Mouse (Mus musculus) liver, postnatal 0 days (tissue): ENCODE data around the gene Cldn24. TPM values are rescaled to one million over a fixed set of nuclear protein-coding genes. Genes with fewer than 3 reads are reported as not detected.

ENCODE experiments used
- ATAC-seq: fragments of 200-750 bp; cut with Nextera tagmentation; 2 replicates; pipeline ENCODE4 v1.8.0; 2017; ENCODE audit warnings: mild to moderate bottlenecking, moderate library complexity
- DNase-seq: peaks from one replicate; pipeline ENCODE4 v3.0.0-alpha.2; 2016
- H3K27ac ChIP-seq: fragments of 300-500 bp; sonication (generic); 2 replicates; pipeline ENCODE4 v1.5.1; 2014; ENCODE audit warnings: antibody characterized with exemption, moderate library complexity, mild to moderate bottlenecking, low read depth
- H3K27me3 ChIP-seq: fragments of 300-500 bp; sonication (generic); 2 replicates; pipeline ENCODE4 v1.6.1; 2014; ENCODE audit warnings: low read length, control low read depth, mixed read lengths; ENCODE audit not compliant: insufficient read depth
- H3K36me3 ChIP-seq: fragments of 300-500 bp; sonication (generic); replicated peaks from 2 replicates; pipeline ENCODE4 v1.6.1; 2014; ENCODE audit warnings: mild to moderate bottlenecking, control low read depth, low read length, moderate library complexity, mixed read lengths; ENCODE audit not compliant: insufficient read depth
- H3K4me1 ChIP-seq: fragments of 300-500 bp; sonication (generic); 2 replicates; pipeline ENCODE4 v1.6.1; 2014; ENCODE audit warnings: antibody characterized with exemption, mild to moderate bottlenecking, control low read depth; ENCODE audit not compliant: insufficient read depth
- H3K4me2 ChIP-seq: fragments of 300-500 bp; sonication (generic); 2 replicates; pipeline ENCODE4 v1.6.1; 2014; ENCODE audit warnings: low read depth, mild to moderate bottlenecking, low read length, moderate library complexity, mixed read lengths
- H3K4me3 ChIP-seq: fragments of 300-500 bp; sonication (generic); 2 replicates; pipeline ENCODE4 v1.5.1; 2014; ENCODE audit warnings: low read depth, low read length
- H3K9ac ChIP-seq: fragments of 300-500 bp; sonication (generic); replicated peaks from 2 replicates; pipeline ENCODE4 v1.6.1; 2014; ENCODE audit warnings: mild to moderate bottlenecking, moderate library complexity
- H3K9me3 ChIP-seq: fragments of 300-500 bp; sonication (generic); 2 replicates; pipeline ENCODE4 v1.6.1; 2016; ENCODE audit warnings: mild to moderate bottlenecking, control low read depth, low read length, mixed read lengths
- CTCF ChIP-seq: sonication (generic); IDR thresholded peaks from 2 replicates; pipeline ENCODE4 v1.5.1; 2016; ENCODE audit warnings: antibody characterized with exemption, low read depth
- EP300 ChIP-seq: IDR thresholded peaks from 2 replicates; pipeline ENCODE4 v1.6.1; 2016; ENCODE audit warnings: antibody characterized with exemption, low read depth, mild to moderate bottlenecking
- WGBS: fragments of 180-500 bp; shearing (Covaris S2); extraction: QIAGEN DNeasy Blood & Tissue Kit; methylation state at CpG from one replicate; pipeline ENCODE4 v1.1.7; 2014; ENCODE audit not compliant: insufficient replicate concordance; 5-methylcytosine and 5-hydroxymethylcytosine counted together
- polyA plus RNA-seq: library from polyadenylated mRNA; unstranded; fragments of >200 nt; fragmentation: Nextera tagmentation; extraction: Ambion mirVana; gene quantifications from 2 replicates; pipeline ENCODE4 v1.2.1, GENCODE M21; 2015

The Cldn24 gene
- polyA plus RNA-seq, result not detected in 2 replicates

GRCm38 (mm10) chr8:47821843-47822242 lies at the start of gene Cldn24:
Gene Cldn24 (plus strand): TSS chr8:47822143.
- no peak within 1 kb of the TSS for H3K27ac ChIP-seq
- H3K9ac ChIP-seq, result no peak within 1 kb of the TSS
- ATAC-seq (no peak), DNase-seq (no peak)
- H3K27me3 ChIP-seq, result no peaks in the 10 kb centered on the region
- H3K4me2 ChIP-seq, result no peak within 1 kb of the TSS
- no peak for TF ChIP-seq CTCF
- no peak for TF ChIP-seq EP300
- H3K4me3 ChIP-seq, result no peak within 1 kb of the TSS
- WGBS, result 69% methylated on average over 6 of the region's 6 CpGs
- no peaks in the 10 kb centered on the region for H3K9me3 ChIP-seq
- no peaks in the 10 kb centered on the region for H3K4me1 ChIP-seq
- H3K36me3 ChIP-seq, result no peaks in the 10 kb centered on the region

- H3K9ac ChIP-seq, result no peak overlapping the region
- DNase-seq (no peak), ATAC-seq (no peak)
- no peak overlapping the region for H3K27ac ChIP-seq
- no peaks in the 10 kb centered on the region for H3K36me3 ChIP-seq
- no peak for TF ChIP-seq EP300
- H3K4me3 ChIP-seq, result no peak overlapping the region
- no peaks in the 10 kb centered on the region for H3K9me3 ChIP-seq
- H3K4me2 ChIP-seq, result no peak overlapping the region
- no peaks in the 10 kb centered on the region for H3K27me3 ChIP-seq
- WGBS, result 66% methylated on average over 5 of the region's 5 CpGs
- no peaks in the 10 kb centered on the region for H3K4me1 ChIP-seq
Observed at GRCm38 (mm10) chr8:47772986-47773385, 49.0 kb upstream of the Cldn24 start.

- no peak for TF ChIP-seq EP300
- TF ChIP-seq CTCF, result no peak
- no peak for DNase-seq
- WGBS, result 87% methylated on average over 7 of the region's 7 CpGs
- H3K27ac ChIP-seq, result no peak overlapping the region
- no peak for ATAC-seq
- H3K4me1 ChIP-seq, result no peaks in the 10 kb centered on the region
- no peaks in the 10 kb centered on the region for H3K36me3 ChIP-seq
- H3K27me3 ChIP-seq, result no peaks in the 10 kb centered on the region
- no peaks in the 10 kb centered on the region for H3K9me3 ChIP-seq
- no peak overlapping the region for H3K9ac ChIP-seq
- H3K4me3 ChIP-seq, result no peak overlapping the region
- no peak overlapping the region for H3K4me2 ChIP-seq
Observed at GRCm38 (mm10) chr8:47777415-47777814, 44.5 kb upstream of the Cldn24 start.

- H3K27me3 ChIP-seq, result no peaks in the 10 kb centered on the region
- H3K4me1 ChIP-seq, result no peaks in the 10 kb centered on the region
- TF ChIP-seq EP300 (no peak), CTCF (no peak)
- no peak for ATAC-seq
- H3K4me2 ChIP-seq, result no peak overlapping the region
- whole genome bisulfite sequencing, result 69% methylated on average over 6 of the region's 6 CpGs
- no peaks in the 10 kb centered on the region for H3K36me3 ChIP-seq
- H3K9me3 ChIP-seq, result no peaks in the 10 kb centered on the region
- no peak overlapping the region for H3K4me3 ChIP-seq
- DNase-seq, result no peak
- no peak overlapping the region for H3K27ac ChIP-seq
- no peak overlapping the region for H3K9ac ChIP-seq
Observed at GRCm38 (mm10) chr8:47779589-47779988, 42.4 kb upstream of the Cldn24 start.

- DNase-seq, result no peak
- TF ChIP-seq EP300, result no peak
- Histone ChIP-seq H3K9ac (no peak overlapping the region), H3K4me2 (no peak overlapping the region), H3K9me3 (no peaks in the 10 kb centered on the region), H3K4me3 (no peak overlapping the region), H3K4me1 (no peaks in the 10 kb centered on the region), H3K27me3 (no peaks in the 10 kb centered on the region), H3K27ac (no peak overlapping the region), H3K36me3 (no peaks in the 10 kb centered on the region)
- 81% methylated on average over 4 of the region's 4 CpGs for WGBS
- ATAC-seq, result no peak
Observed at GRCm38 (mm10) chr8:47781881-47782280, 40.1 kb upstream of the Cldn24 start.

- Histone ChIP-seq H3K4me2 (no peak overlapping the region), H3K27ac (no peak overlapping the region), H3K36me3 (no peaks in the 10 kb centered on the region), H3K9me3 (no peaks in the 10 kb centered on the region), H3K4me3 (no peak overlapping the region), H3K27me3 (no peaks in the 10 kb centered on the region), H3K9ac (no peak overlapping the region), H3K4me1 (no peaks in the 10 kb centered on the region)
- TF ChIP-seq EP300 (no peak), CTCF (no peak)
- DNase-seq, result no peak
- ATAC-seq, result no peak
- 78% methylated on average over 2 of the region's 2 CpGs for WGBS
Observed at GRCm38 (mm10) chr8:47783544-47783943, 38.4 kb upstream of the Cldn24 start.

- no peak overlapping the region for H3K4me3 ChIP-seq
- 81% methylated on average over 6 of the region's 6 CpGs for WGBS
- H3K27me3 ChIP-seq, result no peaks in the 10 kb centered on the region
- no peak overlapping the region for H3K27ac ChIP-seq
- no peaks in the 10 kb centered on the region for H3K9me3 ChIP-seq
- no peaks in the 10 kb centered on the region for H3K36me3 ChIP-seq
- H3K4me2 ChIP-seq, result no peak overlapping the region
- ATAC-seq (no peak), DNase-seq (no peak)
- no peaks in the 10 kb centered on the region for H3K4me1 ChIP-seq
- H3K9ac ChIP-seq, result no peak overlapping the region
- no peak for TF ChIP-seq CTCF
- no peak for TF ChIP-seq EP300
Observed at GRCm38 (mm10) chr8:47783944-47784343, 38.0 kb upstream of the Cldn24 start.
